Mouse (Mus musculus) kidney, adult 2 months (tissue): ENCODE measurements around the gene Slc7a15. TPM values are rescaled to one million over a fixed set of nuclear protein-coding genes. Genes with fewer than 3 reads are reported as not detected.

Experiments used
- DNase-seq: peaks from one replicate; pipeline ENCODE4 v3.0.0; 2021
- H3K27ac ChIP-seq: fragments of 200-500 bp; 2 replicates; pipeline ENCODE4 v1.5.1; 2012; ENCODE audit warnings: low read depth, low read length, control low read depth, inconsistent platforms; ENCODE audit not compliant: insufficient read depth
- H3K27me3 ChIP-seq: fragments of 200-500 bp; replicated peaks from 2 replicates; pipeline ENCODE4 v1.6.1; 2012; ENCODE audit warnings: mild to moderate bottlenecking, moderate library complexity, low read length, inconsistent platforms; ENCODE audit not compliant: control insufficient read depth, insufficient read depth
- H3K36me3 ChIP-seq: fragments of 200-500 bp; 2 replicates; pipeline ENCODE4 v1.6.1; 2012; ENCODE audit warnings: mild to moderate bottlenecking, moderate library complexity, low read length, inconsistent platforms; ENCODE audit not compliant: control insufficient read depth, insufficient read depth
- H3K4me1 ChIP-seq: fragments of 200-500 bp; 2 replicates; pipeline ENCODE4 v1.6.1; 2011; ENCODE audit warnings: low read length; ENCODE audit not compliant: control insufficient read depth, insufficient read depth
- H3K4me3 ChIP-seq: fragments of 200-500 bp; 2 replicates; pipeline ENCODE4 v1.5.1; 2011; ENCODE audit warnings: mild to moderate bottlenecking, low read depth, low read length, control low read depth; ENCODE audit not compliant: insufficient read depth
- CTCF ChIP-seq: fragments of 200-500 bp; conservative IDR thresholded peaks from 2 replicates; pipeline ENCODE4 v1.5.1; 2011; ENCODE audit warnings: low read depth, mild to moderate bottlenecking, control low read depth, low read length, moderate library complexity, mixed read lengths; ENCODE audit not compliant: insufficient read depth, insufficient read length
- POLR2A ChIP-seq: fragments of 200-500 bp; IDR thresholded peaks from one replicate; pipeline ENCODE4 v1.6.1; 2011; ENCODE audit warnings: low read depth, low read length, control low read depth
- WGBS: fragments of 180-500 bp; shearing (Covaris S2); methylation state at CpG from one replicate; pipeline ENCODE4 v1.1.7; 2018; 5-methylcytosine and 5-hydroxymethylcytosine counted together
- polyA plus RNA-seq: library from polyadenylated mRNA; depleted of rRNA; stranded (reverse); fragments of >200 nt; gene quantifications from 2 replicates; pipeline ENCODE4 v1.2.3, GENCODE M21; 2012

Slc7a15 gene
- polyA plus RNA-seq, 1 experiment = 0.61 TPM

DNA sequence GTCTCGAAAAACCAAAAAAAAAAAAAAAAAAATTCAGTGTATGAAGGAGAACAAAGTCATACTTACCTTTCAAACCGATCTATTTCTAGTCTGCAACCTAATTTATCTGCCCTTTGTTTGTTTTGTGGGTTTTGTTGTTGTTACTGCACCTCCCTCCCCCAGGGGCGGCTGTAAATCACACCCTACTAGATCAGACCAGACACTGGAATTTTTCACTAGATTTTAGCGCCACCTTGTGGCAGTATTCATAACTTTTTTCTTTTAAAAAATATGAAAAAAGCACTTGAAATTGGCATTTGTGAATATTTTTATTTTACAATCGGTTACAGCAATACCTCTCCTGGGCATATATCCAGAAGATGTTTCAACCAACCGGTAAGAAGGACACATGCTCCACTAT lies 96.3 kb downstream of the Slc7a15 start:
- Histone ChIP-seq H3K36me3 (no peaks in the 10 kb centered on the region), H3K4me1 (no peaks in the 10 kb centered on the region), H3K27ac (no peak overlapping the region), H3K27me3 (no peaks in the 10 kb centered on the region), H3K4me3 (no peak overlapping the region)
- peak; percentile 45 for TF ChIP-seq CTCF
- TF ChIP-seq POLR2A = no peak
- WGBS = 8% methylated on average over 6 of the region's 6 CpGs
- DNase-seq = peak; percentile 84

GRCm38 (mm10) chr12:8501571-8502305 lies 97.1 kb downstream of the Slc7a15 start:
- peak; percentile 33 for DNase-seq
- H3K4me3 ChIP-seq = no peak overlapping the region
- H3K4me1 ChIP-seq = no peaks in the 10 kb centered on the region
- 62% methylated on average over 14 of the region's 14 CpGs for WGBS
- no peaks in the 10 kb centered on the region for H3K36me3 ChIP-seq
- no peak for TF ChIP-seq POLR2A
- TF ChIP-seq CTCF = no peak
- H3K27me3 ChIP-seq = no peaks in the 10 kb centered on the region
- peak overlapping the region; percentile 67 for H3K27ac ChIP-seq

GRCm38 (mm10) chr12:8500597-8501570 lies 98.0 kb downstream of the Slc7a15 start:
- peak; percentile 33 for DNase-seq
- Histone ChIP-seq H3K4me3 (peak overlapping the region; percentile 54), H3K27ac (peak overlapping the region; percentile 67), H3K4me1 (peaks cover 4% of the 10 kb centered on the region; the same call in 1 of the 2 replicates), H3K27me3 (no peaks in the 10 kb centered on the region), H3K36me3 (no peaks in the 10 kb centered on the region)
- TF ChIP-seq POLR2A (no peak), CTCF (no peak)
- WGBS = 54% methylated on average over 17 of the region's 17 CpGs

- no peaks in the 10 kb centered on the region for H3K36me3 ChIP-seq
- H3K27me3 ChIP-seq = no peaks in the 10 kb centered on the region
- peak within 1 kb of the TSS; percentile 92 for H3K4me3 ChIP-seq
- peak within 1 kb of the TSS; percentile 93 for H3K27ac ChIP-seq
- 1% methylated on average over 56 of the region's 56 CpGs for WGBS
- DNase-seq = peak; percentile 99
- H3K4me1 ChIP-seq = peaks cover 4% of the 10 kb centered on the region; the same call in 1 of the 2 replicates
- peak; percentile 98 for TF ChIP-seq POLR2A
- no peak for TF ChIP-seq CTCF
Observed at GRCm38 (mm10) chr12:8499871-8500596, 98.8 kb downstream of the Slc7a15 start, which contains the start of gene Rhob. Gene Rhob (minus strand): TSS chr12:8500009.

GRCm38 (mm10) chr12:8499001-8499870 lies 99.6 kb downstream of the Slc7a15 start:
- DNase-seq = peak; percentile 70
- Histone ChIP-seq H3K27me3 (no peaks in the 10 kb centered on the region), H3K36me3 (no peaks in the 10 kb centered on the region), H3K4me1 (peaks cover 4% of the 10 kb centered on the region; the same call in 1 of the 2 replicates), H3K27ac (peak overlapping the region; percentile 93), H3K4me3 (peak overlapping the region; percentile 92)
- WGBS = under 1% methylated on average over 99 of the region's 99 CpGs
- TF ChIP-seq CTCF (no peak), POLR2A (peak; percentile 55)

DNA sequence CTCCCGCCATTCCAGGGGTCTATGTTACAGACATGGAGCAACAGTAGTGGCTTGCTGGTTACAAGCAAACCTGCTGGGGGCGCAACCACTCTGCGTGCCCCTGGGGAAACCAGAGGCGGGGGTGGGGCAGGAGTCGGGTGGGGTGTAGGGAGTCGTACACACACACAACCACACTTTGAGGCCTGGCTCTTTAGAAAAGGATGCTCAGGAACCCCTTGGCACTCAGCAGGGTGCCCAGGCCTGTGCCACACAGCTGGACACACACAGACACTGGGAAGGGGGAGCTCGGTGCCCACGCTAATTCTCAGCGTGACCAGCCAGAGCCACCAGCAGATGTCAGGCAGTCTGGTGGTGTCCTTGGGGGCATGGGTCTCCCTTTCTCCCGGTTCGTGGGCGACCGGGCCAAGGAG lies 100.3 kb downstream of the Slc7a15 start:
- peaks cover 4% of the 10 kb centered on the region; the same call in 1 of the 2 replicates for H3K4me1 ChIP-seq
- no peaks in the 10 kb centered on the region for H3K27me3 ChIP-seq
- H3K36me3 ChIP-seq = no peaks in the 10 kb centered on the region
- 5% methylated on average over 13 of the region's 13 CpGs for WGBS
- peak; percentile 30 for DNase-seq
- TF ChIP-seq CTCF = no peak
- no peak for TF ChIP-seq POLR2A
- peak overlapping the region; percentile 93 for H3K27ac ChIP-seq
- peak overlapping the region; percentile 92 for H3K4me3 ChIP-seq
